ENCODE assay signal across 12 mouse cellular contexts in genomic region chr2:156177079-156177478, GRCm38 (mm10). TPM values are rescaled to one million over a fixed set of nuclear protein-coding genes. Genes with fewer than 3 reads are reported as not detected.
DNase-seq lines count a peak whose midpoint lies in the region; ATAC-seq and TF ChIP-seq lines count a peak whose summit lies in the region.
"Had no signal": no experiment of that assay in that cellular context is flagged by ENCODE, and none has a peak within 500 bp of the region (broad histone marks: within the 10 kb centered on the region; RNA-seq: fewer than 3 reads in every experiment).

No protein-coding gene starts in this region.

- WGBS in heart, embryonic 11.5 days (ENCODE audit: insufficient replicate concordance), result 81% methylated on average over 6 of the region's 6 CpGs
- WGBS in limb, embryonic 11.5 days, result 91% methylated on average over 6 of the region's 6 CpGs
- 92% methylated on average over 6 of the region's 6 CpGs for WGBS in limb, embryonic 10.5 days
- WGBS in liver, embryonic 16.5 days (ENCODE audit: insufficient replicate concordance), result 76% methylated on average over 6 of the region's 6 CpGs

- ATAC-seq in heart, embryonic 11.5 days (replicated peaks; ENCODE audit: insufficient number of reproducible peaks, low FRiP score, low TSS enrichment), result no peak
- no peak for ATAC-seq in limb, embryonic 11.5 days (ENCODE audit: insufficient number of reproducible peaks, low FRiP score, low TSS enrichment, low read depth)
- no peak for ATAC-seq in liver, embryonic 16.5 days (ENCODE audit: low read depth)
- ATAC-seq: activated CD4-positive, CD25-positive, alpha-beta regulatory T cell, adult 4 months had no signal

- no peak for TF ChIP-seq POLR2A in MEL (IDR thresholded peaks at IDR 0.05; ENCODE audit: control insufficient read depth in 1 of 2, insufficient read depth in 1 of 2, low read depth in 1 of 2, low read length in 2 of 2, poor library complexity in 1 of 2)

- TF ChIP-seq CTCF in MEL (IDR thresholded peaks at IDR 0.05 in 2 of 3, conservative IDR thresholded peaks at IDR 0.05 in 1 of 3; ENCODE audit: control insufficient read depth in 1 of 3, insufficient read depth in 1 of 3, low read depth in 2 of 3, low read length in 3 of 3, poor library complexity in 1 of 3, severe bottlenecking in 1 of 3), result no peak

- no peak for TF ChIP-seq EP300 in MEL (IDR thresholded peaks at IDR 0.05; ENCODE audit: low read depth in 1 of 2, low read length in 2 of 2)

- no peak overlapping the region; the same call in 1 of the 2 replicates for H3K9ac ChIP-seq in heart, embryonic 11.5 days (ENCODE audit: low read depth, low read length)
- no peak overlapping the region for H3K9ac ChIP-seq in limb, embryonic 11.5 days (ENCODE audit: low read length)
- peak overlapping the region; percentile 10; the same call in 1 of the 2 replicates for H3K9ac ChIP-seq in MEL (ENCODE audit: control insufficient read depth, low read depth, low read length, poor library complexity, severe bottlenecking)
- no peak overlapping the region for H3K9ac ChIP-seq in liver, embryonic 16.5 days (ENCODE audit: low read depth, low read length)

- no peak overlapping the region for H3K27ac ChIP-seq in heart, embryonic 11.5 days (ENCODE audit: low read depth, low read length)
- H3K27ac ChIP-seq in limb, embryonic 11.5 days (replicated peaks; ENCODE audit: low read depth, low read length), result no peak overlapping the region
- no peak overlapping the region for H3K27ac ChIP-seq in limb, embryonic 10.5 days
- no peak overlapping the region for H3K27ac ChIP-seq in MEL (ENCODE audit: control insufficient read depth, low read depth, low read length)
- H3K27ac ChIP-seq in liver, embryonic 16.5 days (ENCODE audit: low read length), result no peak overlapping the region

- H3K27me3 ChIP-seq in heart, embryonic 11.5 days (ENCODE audit: control insufficient read depth, insufficient read depth, low read length), result no peaks in the 10 kb centered on the region
- no peaks in the 10 kb centered on the region for H3K27me3 ChIP-seq in limb, embryonic 11.5 days (ENCODE audit: control insufficient read depth, insufficient read depth, low read length)
- no peaks in the 10 kb centered on the region for H3K27me3 ChIP-seq in limb, embryonic 10.5 days (ENCODE audit: low read depth, poor library complexity, severe bottlenecking)
- no peaks in the 10 kb centered on the region for H3K27me3 ChIP-seq in MEL (ENCODE audit: control insufficient read depth in 1 of 2, insufficient read depth in 2 of 2, low read length in 2 of 2)
- no peaks in the 10 kb centered on the region for H3K27me3 ChIP-seq in liver, embryonic 16.5 days (ENCODE audit: control insufficient read depth, insufficient read depth, low read depth, low read length)

- H3K4me3 ChIP-seq in heart, embryonic 11.5 days (ENCODE audit: low read depth, low read length), result no peak overlapping the region
- H3K4me3 ChIP-seq in limb, embryonic 11.5 days (ENCODE audit: low read depth, low read length), result no peak overlapping the region
- H3K4me3 ChIP-seq in limb, embryonic 10.5 days, result no peak overlapping the region
- peak overlapping the region; percentile 3 to 8; a peak in 2 of 4 replicates for H3K4me3 ChIP-seq in MEL (ENCODE audit: control insufficient read depth in 1 of 2, insufficient read depth in 1 of 2, low read depth in 2 of 2, low read length in 2 of 2)
- H3K4me3 ChIP-seq in liver, embryonic 16.5 days (ENCODE audit: low read depth, low read length), result peak overlapping the region; percentile 30

- peaks cover 16% of the 10 kb centered on the region for H3K4me1 ChIP-seq in heart, embryonic 11.5 days (ENCODE audit: control insufficient read depth, insufficient read depth, low read length)
- peaks cover 4% of the 10 kb centered on the region; the same call in 1 of the 2 replicates for H3K4me1 ChIP-seq in limb, embryonic 11.5 days (ENCODE audit: control insufficient read depth, insufficient read depth, low read length)
- H3K4me1 ChIP-seq in limb, embryonic 10.5 days, result peaks cover 20% of the 10 kb centered on the region
- peaks cover 6 to 16% of the 10 kb centered on the region in 2 experiments for H3K4me1 ChIP-seq in MEL (ENCODE audit: control insufficient read depth in 1 of 2, insufficient read depth in 2 of 2, low read length in 2 of 2)
- peaks cover 21% of the 10 kb centered on the region for H3K4me1 ChIP-seq in liver, embryonic 16.5 days (ENCODE audit: control insufficient read depth, low read depth, low read length)

- peaks cover 42% of the 10 kb centered on the region for H3K79me2 ChIP-seq in MEL (ENCODE audit: control insufficient read depth, insufficient read depth, low read length, poor library complexity)

- peak overlapping the region; percentile 40 for H3K4me2 ChIP-seq in heart, embryonic 11.5 days
- H3K4me2 ChIP-seq in limb, embryonic 11.5 days (ENCODE audit: low read depth, severe bottlenecking), result no peak overlapping the region
- H3K4me2 ChIP-seq in liver, embryonic 16.5 days (ENCODE audit: low read depth, low read length), result peak overlapping the region; percentile 24; the same call in 1 of the 2 replicates

- DNase-seq in heart, adult 11 months, result no peak
- peak; percentile 11 for DNase-seq in limb, embryonic 11.5 days (ENCODE audit: low spot score)
- DNase-seq in limb, embryonic 10.5 days (ENCODE audit: low spot score), result no peak
- DNase-seq in MEL (ENCODE audit: low read depth, low spot score) (no peak), adipocyte (ENCODE audit: low spot score) (no peak)
- no peak for DNase-seq in adrenal gland, postnatal 10 days
- DNase-seq: cerebellum, adult 18-20 months; gastrocnemius, postnatal 36 days; thymus, postnatal 25 days had no signal

- no peak for TF ChIP-seq RAD21 in MEL (IDR thresholded peaks at IDR 0.05; ENCODE audit: low read depth, low read length)

- peaks cover 15% of the 10 kb centered on the region for H3K36me3 ChIP-seq in heart, embryonic 11.5 days (ENCODE audit: control insufficient read depth, insufficient read depth, low read length)
- H3K36me3 ChIP-seq in limb, embryonic 11.5 days (ENCODE audit: control insufficient read depth, insufficient read depth, low read length), result peaks cover 20% of the 10 kb centered on the region
- peaks cover 73% of the 10 kb centered on the region for H3K36me3 ChIP-seq in limb, embryonic 10.5 days
- peaks cover 58 to 62% of the 10 kb centered on the region in 2 experiments for H3K36me3 ChIP-seq in MEL (ENCODE audit: control insufficient read depth in 1 of 2, insufficient read depth in 2 of 2, low read length in 2 of 2)
- H3K36me3 ChIP-seq in liver, embryonic 16.5 days (ENCODE audit: control insufficient read depth, insufficient read depth), result peaks cover 40% of the 10 kb centered on the region

- no peaks in the 10 kb centered on the region for H3K9me3 ChIP-seq in heart, embryonic 11.5 days (replicated peaks; ENCODE audit: control insufficient read depth, low read length)
- H3K9me3 ChIP-seq in limb, embryonic 11.5 days (ENCODE audit: control insufficient read depth, low read length), result no peaks in the 10 kb centered on the region
- no peaks in the 10 kb centered on the region for H3K9me3 ChIP-seq in limb, embryonic 10.5 days (replicated peaks)
- H3K9me3 ChIP-seq in MEL (replicated peaks; ENCODE audit: insufficient read depth, low read length), result no peaks in the 10 kb centered on the region
- no peaks in the 10 kb centered on the region for H3K9me3 ChIP-seq in liver, embryonic 16.5 days (replicated peaks; ENCODE audit: control insufficient read depth, low read length)

RNA-seq across cellular contexts. Expression of gene Rbm39, which starts 3.0 kb away (rescaled TPM):
- 465 and 476 TPM in 2 replicates for polyA plus RNA-seq in heart, embryonic 11.5 days (2014; fragmentation: Nextera tagmentation; extraction: Ambion mirVana)
- 723 and 726 TPM in 2 replicates for polyA plus RNA-seq in limb, embryonic 11.5 days (2014; fragmentation: Nextera tagmentation; extraction: Ambion mirVana)
- polyA plus RNA-seq in limb, embryonic 10.5 days (2016; fragmentation: Nextera tagmentation; extraction: Ambion mirVana), result 469 and 559 TPM in 2 replicates
- 212 and 228 TPM in 2 replicates for total RNA-seq in MEL (2012; rRNA removed)
- polyA plus RNA-seq in MEL (2012; ENCODE audit: insufficient read depth in 1 of 2, insufficient read length in 2 of 2, low read depth in 1 of 2, low replicate concordance in 2 of 2, missing spikeins in 1 of 2), result 1,000 to 10,000 TPM in 1 of 2 experiments, 100 to 1,000 TPM in 1; 248 to 1,530 TPM
- 229 and 233 TPM in 2 replicates for polyA plus RNA-seq in liver, embryonic 16.5 days (2015; fragmentation: Nextera tagmentation; extraction: Ambion mirVana)
- 100 to 1,000 TPM; 286 to 394 TPM for total RNA-seq in adrenal gland, postnatal 10 days (2021)

RNA-seq across cellular contexts. Expression of gene Phf20, which starts 19.2 kb away (rescaled TPM):
- 61.1 and 62.7 TPM in 2 replicates for polyA plus RNA-seq in heart, embryonic 11.5 days (2014; fragmentation: Nextera tagmentation; extraction: Ambion mirVana)
- 81.0 and 89.2 TPM in 2 replicates for polyA plus RNA-seq in limb, embryonic 11.5 days (2014; fragmentation: Nextera tagmentation; extraction: Ambion mirVana)
- polyA plus RNA-seq in limb, embryonic 10.5 days (2016; fragmentation: Nextera tagmentation; extraction: Ambion mirVana), result 68.1 and 75.5 TPM in 2 replicates
- 11.7 and 13.2 TPM in 2 replicates for total RNA-seq in MEL (2012; rRNA removed)
- polyA plus RNA-seq in MEL (2012; ENCODE audit: insufficient read depth in 1 of 2, insufficient read length in 2 of 2, low read depth in 1 of 2, low replicate concordance in 2 of 2, missing spikeins in 1 of 2), result 10 to 100 TPM in 1 of 2 experiments, not detected in 1; 16.9 TPM
- 10.9 and 13.8 TPM in 2 replicates for polyA plus RNA-seq in liver, embryonic 16.5 days (2015; fragmentation: Nextera tagmentation; extraction: Ambion mirVana)
- 10 to 100 TPM; 35.9 to 38.0 TPM for total RNA-seq in adrenal gland, postnatal 10 days (2021)

RNA-seq across cellular contexts. Expression of gene Nfs1, which starts 33.1 kb away (rescaled TPM):
- polyA plus RNA-seq in heart, embryonic 11.5 days (2014; fragmentation: Nextera tagmentation; extraction: Ambion mirVana), result 55.7 and 58.2 TPM in 2 replicates
- polyA plus RNA-seq in limb, embryonic 11.5 days (2014; fragmentation: Nextera tagmentation; extraction: Ambion mirVana), result 33.0 and 34.9 TPM in 2 replicates
- 38.2 and 43.2 TPM in 2 replicates for polyA plus RNA-seq in limb, embryonic 10.5 days (2016; fragmentation: Nextera tagmentation; extraction: Ambion mirVana)
- total RNA-seq in MEL (2012; rRNA removed), result 79.6 and 83.9 TPM in 2 replicates
- polyA plus RNA-seq in MEL (2012; ENCODE audit: insufficient read depth in 1 of 2, insufficient read length in 2 of 2, low read depth in 1 of 2, low replicate concordance in 2 of 2, missing spikeins in 1 of 2), result 10 to 100 TPM in 1 of 2 experiments, not detected in 1; 64.5 TPM
- polyA plus RNA-seq in liver, embryonic 16.5 days (2015; fragmentation: Nextera tagmentation; extraction: Ambion mirVana), result 44.5 and 44.7 TPM in 2 replicates
- 10 to 100 TPM; 72.0 to 78.8 TPM for total RNA-seq in adrenal gland, postnatal 10 days (2021)

RNA-seq across cellular contexts. Expression of gene Romo1, which starts 33.2 kb away (rescaled TPM):
- polyA plus RNA-seq in heart, embryonic 11.5 days (2014; fragmentation: Nextera tagmentation; extraction: Ambion mirVana), result 428 and 430 TPM in 2 replicates
- 408 and 417 TPM in 2 replicates for polyA plus RNA-seq in limb, embryonic 11.5 days (2014; fragmentation: Nextera tagmentation; extraction: Ambion mirVana)
- 380 and 410 TPM in 2 replicates for polyA plus RNA-seq in limb, embryonic 10.5 days (2016; fragmentation: Nextera tagmentation; extraction: Ambion mirVana)
- total RNA-seq in MEL (2012; rRNA removed), result 392 and 402 TPM in 2 replicates
- 100 to 1,000 TPM in 1 of 2 experiments, not detected in 1; 554 TPM for polyA plus RNA-seq in MEL (2012; ENCODE audit: insufficient read depth in 1 of 2, insufficient read length in 2 of 2, low read depth in 1 of 2, low replicate concordance in 2 of 2, missing spikeins in 1 of 2)
- polyA plus RNA-seq in liver, embryonic 16.5 days (2015; fragmentation: Nextera tagmentation; extraction: Ambion mirVana), result 180 and 191 TPM in 2 replicates
- total RNA-seq in adrenal gland, postnatal 10 days (2021), result 100 to 1,000 TPM; 406 to 407 TPM

RNA-seq across cellular contexts. Expression of gene Gm28036, which starts 50.2 kb away (rescaled TPM):
- polyA plus RNA-seq in heart, embryonic 11.5 days (2014; fragmentation: Nextera tagmentation; extraction: Ambion mirVana), result 11.6 and 14.1 TPM in 2 replicates
- polyA plus RNA-seq in limb, embryonic 11.5 days (2014; fragmentation: Nextera tagmentation; extraction: Ambion mirVana), result 20.5 and 21.9 TPM in 2 replicates
- polyA plus RNA-seq in limb, embryonic 10.5 days (2016; fragmentation: Nextera tagmentation; extraction: Ambion mirVana), result 15.9 and 26.5 TPM in 2 replicates
- total RNA-seq in MEL (2012; rRNA removed), result 27.6 and 32.3 TPM in 2 replicates
- 10 to 100 TPM in 1 of 2 experiments, not detected in 1; 20.4 TPM for polyA plus RNA-seq in MEL (2012; ENCODE audit: insufficient read depth in 1 of 2, insufficient read length in 2 of 2, low read depth in 1 of 2, low replicate concordance in 2 of 2, missing spikeins in 1 of 2)
- polyA plus RNA-seq in liver, embryonic 16.5 days (2015; fragmentation: Nextera tagmentation; extraction: Ambion mirVana), result 5.4 and 6.2 TPM in 2 replicates
- total RNA-seq in adrenal gland, postnatal 10 days (2021), result 10 to 100 TPM; 21.3 to 24.5 TPM

Comparison
In these comparisons a context has a peak if more than half of its experiments do, and no peak if none do; other contexts are left out.
1. H3K4me3 ChIP-seq: peak in MEL (2 of 2) and liver, embryonic 16.5 days (single experiment); none in heart, embryonic 11.5 days (single experiment), limb, embryonic 11.5 days (single experiment) and limb, embryonic 10.5 days (single experiment).